Mouse (Mus musculus) frontal cortex, adult 2 months (tissue): Measurements from ENCODE around the gene Arap1. TPM values are rescaled to one million over a fixed set of nuclear protein-coding genes. Genes with fewer than 3 reads are reported as not detected.

ENCODE experiments used
- DNase-seq, 2 experiments: peaks; one replicate each; pipeline ENCODE4 v3.0.0; 2022; ENCODE audit warnings: low spot score in 1 of 2; ENCODE audit errors: extremely low spot score in 1 of 2
- polyA plus RNA-seq: library from polyadenylated mRNA; depleted of rRNA; stranded (reverse); fragments of >200 nt; gene quantifications from 2 replicates; pipeline ENCODE4 v1.2.3, GENCODE M21; 2012

Arap1 gene
- polyA plus RNA-seq, 1 experiment = 19.5 TPM

GRCm38 (mm10) chr7:101324142-101324962, 23.5 kb upstream of the Arap1 start:
- DNase-seq = no peak

- DNase-seq = no peak
Measured at GRCm38 (mm10) chr7:101326006-101326405, 21.9 kb upstream of the Arap1 start.

DNA sequence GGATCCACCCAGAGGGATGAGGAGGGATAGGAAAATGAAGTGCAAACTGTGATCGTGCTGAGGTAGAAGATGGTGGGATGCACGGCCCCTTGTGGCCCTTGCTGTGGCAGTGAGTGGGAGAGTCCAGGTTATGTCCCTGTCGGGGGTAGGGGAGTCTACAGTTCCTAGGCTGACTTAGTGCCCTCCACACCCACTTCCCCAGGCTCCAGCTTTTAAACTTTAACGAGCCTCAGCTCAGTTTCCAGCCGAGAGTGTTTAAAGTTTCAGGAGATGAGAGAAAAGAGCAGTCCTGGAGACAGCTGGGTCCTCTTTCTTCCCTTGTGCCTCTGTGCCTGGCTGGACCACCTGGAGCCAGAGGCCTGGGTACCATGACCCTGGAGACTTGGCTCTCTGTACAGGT, 20.6 kb upstream of the Arap1 start:
- DNase-seq = no peak

DNA sequence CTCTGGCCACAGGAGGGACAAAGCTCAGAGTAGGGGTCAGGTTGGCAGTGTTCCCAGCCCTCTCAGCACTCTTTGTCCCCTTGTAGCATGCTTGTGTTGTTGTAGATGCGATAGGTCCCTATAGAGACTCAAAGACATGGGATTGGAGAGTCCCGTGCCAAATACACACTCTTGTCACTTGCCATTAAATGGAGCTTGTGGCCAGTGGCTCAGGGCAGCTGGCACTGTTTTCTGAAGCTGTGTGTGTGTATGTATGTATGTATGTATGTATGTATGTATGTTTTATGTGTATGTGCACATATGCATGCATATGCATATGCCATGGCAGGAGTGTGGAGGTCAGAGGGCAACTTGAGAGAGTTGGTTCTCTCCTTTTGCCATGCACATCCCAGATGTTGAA, 20.1 kb upstream of the Arap1 start:
- DNase-seq = no peak

GRCm38 (mm10) chr7:101328621-101329158, 19.2 kb upstream of the Arap1 start:
- DNase-seq = peak; percentile 62 to 81

GRCm38 (mm10) chr7:101329606-101330005, 18.3 kb upstream of the Arap1 start:
- DNase-seq = no peak

GRCm38 (mm10) chr7:101330074-101330840, 17.6 kb upstream of the Arap1 start:
- DNase-seq = peak in 1 of 2 experiments; percentile 32

DNA sequence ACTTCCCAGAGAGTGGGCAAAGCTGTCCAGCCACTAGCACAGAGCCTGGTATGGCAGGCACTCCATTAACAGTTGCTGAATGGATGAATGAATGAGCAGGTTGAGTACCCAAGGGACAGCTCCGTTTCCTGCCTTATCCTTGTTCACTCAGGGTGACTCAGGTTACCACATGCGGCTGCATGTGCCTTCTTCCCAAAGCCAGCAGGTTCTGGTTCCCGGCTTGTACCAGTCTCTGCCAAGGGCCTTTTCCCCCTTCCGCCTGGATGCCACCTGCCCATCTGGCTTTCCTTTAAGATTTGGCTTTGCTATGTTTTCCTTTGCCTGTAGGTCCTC, 17.1 kb upstream of the Arap1 start:
- DNase-seq = no peak

DNA sequence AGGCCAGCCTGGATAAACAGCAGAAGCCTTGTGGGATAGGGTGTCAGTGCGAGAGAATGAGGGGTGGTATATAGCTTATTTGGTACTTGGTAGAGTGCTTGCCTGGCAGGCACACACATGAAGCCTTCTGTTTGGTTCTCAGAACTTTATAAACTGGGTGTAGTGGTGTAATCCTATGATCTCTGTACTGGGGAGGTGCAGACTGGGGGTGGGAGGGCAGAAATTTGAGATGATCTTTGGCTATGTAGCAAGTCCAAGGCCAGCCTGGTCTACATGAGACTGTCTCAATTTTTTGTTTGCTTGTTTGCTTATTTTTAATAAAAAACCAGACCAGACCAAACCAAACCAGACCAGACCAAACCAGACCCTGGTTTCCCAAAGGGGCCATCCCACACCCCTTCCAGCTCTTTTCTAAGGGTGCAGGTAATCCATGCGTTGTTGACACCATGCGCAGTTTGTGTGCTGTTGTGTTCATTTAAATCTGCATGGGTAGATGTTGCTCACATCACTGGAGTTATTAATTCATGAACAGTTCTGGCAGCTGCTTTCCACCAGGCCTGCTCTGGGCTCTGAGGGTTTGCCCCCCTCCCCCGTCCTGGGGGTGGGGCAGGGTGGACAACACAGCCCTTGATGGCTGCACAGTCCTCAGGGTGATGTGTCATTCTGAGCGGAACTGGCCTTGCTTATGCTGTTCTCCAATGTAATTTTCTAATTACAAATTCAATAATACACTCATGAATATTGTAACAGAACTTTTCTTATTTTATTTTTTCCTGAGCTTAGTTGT, 15.6 kb upstream of the Arap1 start:
- DNase-seq = no peak

DNA sequence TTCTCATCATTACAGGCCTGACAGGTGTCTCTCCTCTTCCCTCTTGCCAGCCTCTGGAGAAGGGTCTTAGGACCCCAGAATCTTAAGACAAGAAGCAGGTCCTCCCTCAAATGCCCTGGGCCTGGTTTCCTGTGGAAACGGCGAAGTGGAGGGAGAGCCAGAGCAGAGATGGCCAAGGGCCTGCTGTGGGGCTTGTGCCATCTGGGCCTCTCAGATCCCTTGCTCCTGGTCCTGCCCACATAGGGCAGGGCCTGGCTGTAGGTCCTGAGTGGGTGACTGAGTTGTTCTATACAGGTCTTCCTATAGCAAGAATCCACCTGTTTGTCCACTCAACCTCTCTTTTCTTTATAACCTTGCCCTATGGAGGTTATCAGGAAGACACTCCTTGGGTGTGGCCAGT, 12.6 kb upstream of the Arap1 start:
- no peak for DNase-seq

GRCm38 (mm10) chr7:101336686-101337085, 11.2 kb upstream of the Arap1 start:
- DNase-seq = no peak

DNA sequence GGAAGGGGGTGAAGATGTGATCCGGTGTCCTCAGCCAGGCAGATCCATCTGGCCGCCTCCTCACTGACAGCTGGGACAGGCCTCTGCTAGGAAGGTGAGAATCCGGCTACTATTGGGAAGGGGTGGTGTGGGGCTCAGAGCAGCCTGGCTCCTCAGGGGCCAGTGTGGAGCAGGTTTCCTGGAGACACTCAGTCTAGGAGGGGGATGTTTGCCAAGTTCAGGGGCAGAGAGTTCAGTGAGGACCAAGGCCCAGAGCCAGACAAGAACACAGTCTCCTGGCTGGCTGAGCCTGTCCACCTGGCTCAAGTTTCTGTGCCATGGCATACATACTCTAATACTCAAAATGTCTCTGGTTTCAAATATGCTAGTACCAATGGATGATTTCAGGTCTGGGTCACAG, 10.5 kb upstream of the Arap1 start:
- no peak for DNase-seq

GRCm38 (mm10) chr7:101341405-101341804, 6.5 kb upstream of the Arap1 start:
- DNase-seq = no peak

DNA sequence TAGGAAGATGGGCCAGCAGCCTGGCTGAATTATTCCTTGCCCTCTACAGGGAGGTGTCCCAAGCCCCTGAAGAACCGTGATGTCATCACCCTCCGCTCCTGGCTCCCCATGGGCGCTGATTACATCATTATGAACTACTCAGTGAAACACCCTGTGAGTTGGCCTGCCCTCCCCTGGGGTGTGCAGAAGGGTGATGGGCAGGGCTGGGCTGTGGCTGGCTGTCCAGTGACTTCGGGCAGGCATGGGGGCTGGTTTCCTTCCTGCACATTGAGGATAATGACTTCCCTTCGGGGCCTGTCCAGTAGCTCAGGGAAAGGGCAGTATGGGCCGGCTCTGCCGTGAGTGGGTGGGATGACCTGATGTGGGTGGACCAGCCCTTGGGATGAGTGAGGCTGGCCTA, 4.7 kb upstream of the Arap1 start:
- DNase-seq = no peak

GRCm38 (mm10) chr7:101344892-101345291, 3.0 kb upstream of the Arap1 start:
- DNase-seq = no peak

DNA sequence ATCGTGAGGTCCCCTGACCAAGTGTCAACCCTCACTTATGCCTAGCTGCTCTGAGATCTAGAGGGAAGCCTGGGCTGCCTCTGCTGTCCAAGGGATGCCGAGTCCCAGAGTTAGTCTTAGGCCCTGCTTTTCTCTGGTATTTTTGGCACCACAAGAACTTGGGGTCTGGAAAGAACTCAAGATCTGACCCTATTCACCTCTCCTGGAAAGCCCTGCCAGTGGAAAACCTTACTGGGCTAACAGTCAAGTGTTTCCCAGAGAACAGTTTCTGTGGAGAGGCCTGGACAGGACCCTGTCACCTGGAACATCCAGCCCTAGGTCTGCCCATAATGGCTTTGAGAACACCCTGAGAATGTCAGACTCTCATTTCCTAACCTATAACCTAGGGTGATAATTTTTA, 876 bp upstream of the Arap1 start:
- no peak for DNase-seq

DNA sequence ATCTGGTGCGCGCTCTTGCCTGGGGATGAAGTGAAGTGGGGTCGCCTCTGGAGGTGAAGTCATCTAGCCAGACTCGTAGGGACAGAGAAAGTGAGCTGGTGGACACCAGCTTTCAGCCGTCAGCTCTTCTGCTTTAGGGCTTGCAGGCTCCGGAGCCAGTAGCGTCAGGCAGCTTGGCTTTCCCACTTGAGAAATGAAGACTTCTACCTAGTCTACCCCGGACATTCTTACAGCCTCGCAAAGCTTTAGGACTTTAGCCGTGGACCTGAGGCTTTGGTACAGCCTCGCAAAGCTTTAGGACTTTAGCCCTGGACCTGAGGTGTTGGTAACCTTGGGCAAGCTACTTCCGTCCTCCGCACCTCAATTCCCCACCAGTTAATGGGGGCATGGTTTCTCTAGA, 445 bp downstream of the Arap1 start:
- DNase-seq = no peak

- peak; percentile 45 to 58 for DNase-seq
Measured at GRCm38 (mm10) chr7:101349861-101350260, 2.0 kb downstream of the Arap1 start.

- no peak for DNase-seq
Measured at GRCm38 (mm10) chr7:101352404-101352803, 4.5 kb downstream of the Arap1 start.

DNA sequence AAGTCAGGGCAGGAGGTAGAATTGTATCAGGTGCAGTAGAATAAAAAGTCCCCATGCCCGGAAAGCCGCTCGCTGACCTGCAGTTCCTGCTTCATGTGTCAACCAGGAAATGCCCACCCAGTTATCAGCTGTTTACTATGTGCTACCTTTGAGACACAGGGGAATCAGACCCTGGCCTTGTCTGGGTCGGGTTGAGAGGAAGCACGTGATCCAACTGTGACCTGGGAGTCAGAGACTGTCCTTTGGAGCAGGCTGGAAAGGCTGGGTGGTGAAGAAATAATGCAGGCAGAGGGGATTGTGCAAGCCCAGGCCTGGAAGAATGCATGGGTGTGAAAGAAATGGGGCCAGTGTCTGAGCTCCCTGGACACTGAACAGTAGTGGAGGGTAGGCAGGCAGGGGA, 6.6 kb downstream of the Arap1 start:
- DNase-seq = no peak

DNA sequence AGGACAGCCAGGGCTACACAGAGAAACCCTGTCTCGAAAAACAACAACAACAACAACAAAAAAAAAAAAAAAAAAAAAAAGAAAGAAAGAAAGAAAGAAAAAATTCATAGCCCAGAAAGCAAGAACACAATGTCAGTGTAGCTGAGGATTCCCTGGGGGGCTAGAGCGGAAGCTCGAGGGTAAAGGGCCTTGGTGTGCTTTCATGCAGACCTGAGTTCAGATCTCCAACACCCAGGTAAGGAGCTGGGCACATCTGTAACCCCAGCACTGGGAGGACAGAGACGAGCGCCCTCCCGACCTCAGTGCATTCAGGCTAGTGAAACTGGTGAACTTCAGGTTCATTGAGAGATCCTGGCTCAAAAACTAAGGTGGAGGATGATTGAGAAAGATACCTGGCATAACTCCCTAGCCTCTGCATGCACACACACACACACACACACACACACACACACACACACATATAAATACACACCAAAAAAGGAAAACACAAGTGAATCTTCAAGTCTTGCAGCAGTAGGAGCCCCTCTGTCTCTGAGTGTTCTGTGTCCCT, 7.8 kb downstream of the Arap1 start:
- no peak for DNase-seq
